Mouse (Mus musculus): ENCODE results near the gene Slamf1. TPM values are rescaled to one million over a fixed set of nuclear protein-coding genes. Genes with fewer than 3 reads are reported as not detected.

The Slamf1 gene
- total and polyA plus RNA-seq, 3 experiments: 0.73 to 1.3 TPM; not detected in 1

DNA sequence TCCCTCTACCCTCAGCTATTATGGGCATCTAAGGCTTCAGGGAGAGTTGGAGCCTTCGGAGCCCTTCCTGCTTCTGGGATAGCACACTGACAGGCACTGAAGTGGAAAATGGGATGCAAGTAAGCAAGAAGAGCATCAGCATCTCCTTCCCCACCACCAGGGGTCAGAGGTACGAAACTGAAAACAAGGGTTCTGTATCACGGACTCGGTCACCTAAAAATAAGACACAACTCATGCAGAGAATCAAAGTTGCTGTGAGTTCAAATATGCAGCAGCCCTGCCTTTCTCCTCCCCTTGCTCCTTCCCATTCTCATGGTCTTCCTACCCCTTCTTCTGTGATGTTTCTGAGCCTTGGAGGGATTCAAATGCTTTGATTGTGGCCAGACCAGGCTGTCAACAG lies 58.5 kb downstream of the Slamf1 start:
- H3K27ac ChIP-seq (ENCODE audit: control insufficient read depth, low read depth, low read length): no peak overlapping the region
- H3K27me3 ChIP-seq (ENCODE audit: control insufficient read depth in 1 of 2, insufficient read depth in 2 of 2, low read length in 2 of 2): no peaks in the 10 kb centered on the region
- no peak overlapping the region for H3K9ac ChIP-seq (ENCODE audit: control insufficient read depth, low read depth, low read length, poor library complexity, severe bottlenecking)
- peak; percentile 3 for TF ChIP-seq RAD21 (IDR thresholded peaks at IDR 0.05; ENCODE audit: low read depth, low read length)
- no peak for TF ChIP-seq EP300 (IDR thresholded peaks at IDR 0.05; ENCODE audit: low read depth in 1 of 2, low read length in 2 of 2)
- no peak for TF ChIP-seq MYB (IDR thresholded peaks at IDR 0.05; ENCODE audit: low read depth, low read length)
- no peak for TF ChIP-seq NRF1 (IDR thresholded peaks at IDR 0.05; ENCODE audit: insufficient read depth, low read depth, low read length, poor library complexity, severe bottlenecking)
- no peak for TF ChIP-seq ELF1 (IDR thresholded peaks at IDR 0.05; ENCODE audit: low read depth, low read length)
- TF ChIP-seq USF1 (IDR thresholded peaks at IDR 0.05; ENCODE audit: low read depth, low read length): no peak
- TF ChIP-seq GATA1 (IDR thresholded peaks at IDR 0.05; ENCODE audit: low read depth, low read length): no peak
- peak in 2 of 3 experiments; percentile 18 to 31; a peak in 3 of 6 replicates for TF ChIP-seq CTCF (IDR thresholded peaks at IDR 0.05 in 2 of 3, conservative IDR thresholded peaks at IDR 0.05 in 1 of 3; ENCODE audit: control insufficient read depth in 1 of 3, insufficient read depth in 1 of 3, low read depth in 2 of 3, low read length in 3 of 3, poor library complexity in 1 of 3, severe bottlenecking in 1 of 3)
- no peak for TF ChIP-seq E2F4 (IDR thresholded peaks at IDR 0.05; ENCODE audit: borderline replicate concordance, low read depth, low read length)
- TF ChIP-seq POLR2AphosphoS5 (IDR thresholded peaks at IDR 0.05; ENCODE audit: borderline replicate concordance, low read depth, low read length): no peak
- no peak for TF ChIP-seq MEF2A (IDR thresholded peaks at IDR 0.05; ENCODE audit: extremely low read depth, insufficient replicate concordance, low read depth, low read length, poor library complexity, severe bottlenecking)
- TF ChIP-seq ETS1 (IDR thresholded peaks at IDR 0.05; ENCODE audit: low read depth, low read length): no peak
- no peak for TF ChIP-seq GABPA (IDR thresholded peaks at IDR 0.05; ENCODE audit: low read depth, low read length)
- peak; percentile 30; the same call in 1 of the 2 replicates for TF ChIP-seq SMC3 (IDR thresholded peaks at IDR 0.05; ENCODE audit: low read depth, low read length)
- no peak for TF ChIP-seq JUND (IDR thresholded peaks at IDR 0.05; ENCODE audit: low read depth, low read length)
- TF ChIP-seq USF2 (IDR thresholded peaks at IDR 0.05; ENCODE audit: borderline replicate concordance in 1 of 2, insufficient read depth in 1 of 2, low read depth in 1 of 2, low read length in 2 of 2): no peak
- no peak for TF ChIP-seq TBP (IDR thresholded peaks at IDR 0.05; ENCODE audit: low read depth, low read length)
- no peak for TF ChIP-seq CHD2 (IDR thresholded peaks at IDR 0.05; ENCODE audit: low read length)
- no peak for TF ChIP-seq TCF12 (IDR thresholded peaks at IDR 0.05; ENCODE audit: low read depth, low read length)
- no peak for TF ChIP-seq ZMIZ1 (IDR thresholded peaks at IDR 0.05; ENCODE audit: low read depth, low read length)
- no peak for TF ChIP-seq POLR2A (IDR thresholded peaks at IDR 0.05; ENCODE audit: control insufficient read depth in 1 of 2, insufficient read depth in 1 of 2, low read depth in 1 of 2, low read length in 2 of 2, poor library complexity in 1 of 2)
- TF ChIP-seq ZNF384 (IDR thresholded peaks at IDR 0.05; ENCODE audit: low read depth, low read length): no peak
- no peak for TF ChIP-seq ZKSCAN1 (IDR thresholded peaks at IDR 0.05; ENCODE audit: low read depth, low read length)
- no peak for TF ChIP-seq POLR2AphosphoS2 (IDR thresholded peaks at IDR 0.05; ENCODE audit: low read length)
- DNase-seq (ENCODE audit: low read depth, low spot score): no peak
- H3K4me1 ChIP-seq (ENCODE audit: control insufficient read depth in 1 of 2, insufficient read depth in 2 of 2, low read length in 2 of 2): peaks cover 0 to 3% of the 10 kb centered on the region in 2 experiments; a peak in 1 of 4 replicates
- H3K79me2 ChIP-seq (ENCODE audit: control insufficient read depth, insufficient read depth, low read length, poor library complexity): no peaks in the 10 kb centered on the region
- H3K4me3 ChIP-seq (ENCODE audit: control insufficient read depth in 1 of 2, insufficient read depth in 1 of 2, low read depth in 2 of 2, low read length in 2 of 2): no peak overlapping the region
- H3K36me3 ChIP-seq (ENCODE audit: control insufficient read depth in 1 of 2, insufficient read depth in 2 of 2, low read length in 2 of 2): no peaks in the 10 kb centered on the region; a peak in 2 of 4 replicates
- H3K9me3 ChIP-seq (replicated peaks; ENCODE audit: insufficient read depth, low read length): no peaks in the 10 kb centered on the region

All from MEL (cell line).